Mouse (Mus musculus): ENCODE measurements around the gene Gm20388.

DNA sequence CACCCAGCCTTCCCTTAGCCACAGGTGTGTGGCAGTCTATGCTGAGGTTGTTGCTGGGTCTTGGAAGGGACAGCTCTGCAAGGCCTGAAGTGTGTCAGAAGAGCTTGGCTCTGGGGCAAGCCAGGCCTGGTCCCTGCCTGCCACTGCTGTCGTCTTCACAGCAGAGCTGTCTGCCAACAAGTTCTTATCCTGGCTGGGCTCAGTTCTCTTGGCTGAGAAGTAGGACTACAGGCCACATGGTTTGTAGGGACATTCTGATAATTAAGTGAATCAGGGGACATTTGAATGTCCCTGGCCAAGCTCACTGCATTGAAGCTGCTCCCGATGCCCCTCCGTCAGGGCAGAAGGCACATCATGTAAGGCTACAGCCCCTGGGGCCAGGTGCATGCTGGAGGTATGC, 321.2 kb downstream of the Gm20388 start:
- TF ChIP-seq CTCF (IDR thresholded peaks at IDR 0.05; ENCODE audit: low read depth) (no peak), EP300 (optimal IDR thresholded peaks at IDR 0.05) (no peak)
